Mouse (Mus musculus) left cerebral cortex, adult 2 months (tissue): ENCODE results near the gene Calhm6. TPM values are rescaled to one million over a fixed set of nuclear protein-coding genes. Genes with fewer than 3 reads are reported as not detected.

Source experiments
- DNase-seq, 2 experiments: peaks; one replicate each; pipeline ENCODE4 v3.0.0; 2021 to 2022; ENCODE audit warnings: low spot score in 2 of 2, mixed read lengths in 1 of 2; ENCODE audit errors: extremely low spot score in 1 of 2
- H3K27ac ChIP-seq: fragments of 200-600 bp; 2 replicates; pipeline ENCODE4 v1.8.1; 2022
- H3K4me3 ChIP-seq: fragments of 200-600 bp; 2 replicates; pipeline ENCODE4 v1.8.1; 2022
- CTCF ChIP-seq: fragments of 200-600 bp; IDR thresholded peaks from 2 replicates; pipeline ENCODE4 v1.8.1; 2022; ENCODE audit warnings: antibody characterized with exemption, mild to moderate bottlenecking, moderate library complexity
- intact Hi-C: fragments of 180-260 bp; cut with DNase I; formaldehyde crosslinking; loops from one replicate; pipeline ENCODE4 v1.15.1; 2025
- total RNA-seq, 2 experiments: library from RNA; stranded (reverse); gene quantifications; 2 replicates each; pipeline ENCODE4 v1.2.3; 2021

The Calhm6 gene
- total RNA-seq, 2 experiments from 2014 or later = 0.33 TPM; not detected in 1

DNA sequence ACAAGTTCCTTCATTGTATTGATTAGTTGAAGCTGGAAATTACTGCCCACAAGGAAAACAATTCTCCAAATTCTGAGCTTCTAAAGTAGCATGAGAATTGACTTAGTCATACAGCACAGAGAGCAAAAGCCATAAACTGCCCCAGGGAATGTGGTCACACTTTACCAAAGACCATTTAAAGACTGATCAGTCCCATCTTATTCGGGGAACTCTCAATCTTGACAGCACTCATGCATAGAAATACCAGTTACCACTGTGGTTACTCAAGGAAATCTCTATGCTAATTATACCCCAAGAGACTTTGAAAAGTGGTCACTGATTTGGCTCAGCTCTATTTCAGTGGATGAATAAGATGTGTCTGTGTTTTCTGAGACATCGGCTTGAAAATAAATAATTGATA is 32.6 kb downstream of the Calhm6 start:
- no peak for DNase-seq
- intact Hi-C loops = no loop called here
- H3K4me3 ChIP-seq = peak overlapping the region; percentile 45; the same call in 1 of the 2 replicates
- H3K27ac ChIP-seq = no peak overlapping the region
- no peak for TF ChIP-seq CTCF

DNA sequence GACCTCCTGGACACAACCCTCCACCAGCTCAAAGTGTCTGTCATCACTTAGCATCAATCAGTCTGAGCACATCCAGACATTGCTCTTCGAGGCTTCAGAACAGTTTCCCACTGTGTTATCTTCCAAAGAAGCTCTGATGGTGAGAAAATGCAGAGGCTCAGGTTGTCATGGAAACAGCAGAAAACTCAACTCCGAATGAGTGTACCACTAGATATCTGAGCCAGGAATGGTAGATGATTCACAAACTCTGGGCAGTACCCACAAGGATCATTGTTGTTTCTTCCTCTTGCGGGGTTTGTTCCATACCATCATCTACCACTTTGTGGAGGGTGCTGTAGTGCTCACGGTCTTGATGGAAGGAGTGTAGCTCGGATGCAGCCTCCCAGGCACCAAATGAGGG is 35.9 kb downstream of the Calhm6 start:
- intact Hi-C loops = no loop called here
- Histone ChIP-seq H3K4me3 (no peak overlapping the region), H3K27ac (peak overlapping the region; percentile 42; the same call in 1 of the 2 replicates)

DNA sequence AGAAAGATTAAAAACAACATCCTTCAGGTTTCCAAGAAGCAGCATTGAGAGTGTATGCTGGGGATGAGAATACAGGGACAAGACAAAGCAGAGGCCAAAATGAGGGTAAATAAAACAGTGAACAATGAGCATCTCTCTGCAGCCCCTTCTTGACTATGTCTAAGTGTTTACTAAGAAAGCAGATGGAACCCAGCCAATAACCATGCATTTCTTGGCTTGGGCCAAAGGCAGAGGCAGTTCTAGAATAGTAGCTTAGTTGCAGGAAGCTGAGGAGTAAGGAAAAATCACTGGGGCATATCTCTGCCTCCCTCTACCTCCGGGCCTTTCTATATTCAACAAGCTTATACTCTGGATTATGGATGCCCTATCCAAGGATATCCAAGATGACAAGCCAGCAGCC is 37.3 kb downstream of the Calhm6 start:
- no peak overlapping the region for H3K27ac ChIP-seq
- no peak for TF ChIP-seq CTCF
- no peak for DNase-seq
- H3K4me3 ChIP-seq = no peak overlapping the region
- intact Hi-C loops = no loop called here

More for the DNA sequence above, 35.9 kb downstream of the Calhm6 start:
- TF ChIP-seq CTCF = no peak
- peak in 1 of 2 experiments; percentile 43 for DNase-seq

GRCm38 (mm10) chr10:34089517-34089916 is 38.3 kb downstream of the Calhm6 start:
- no peak for DNase-seq
- no peak for TF ChIP-seq CTCF
- H3K27ac ChIP-seq = no peak overlapping the region
- intact Hi-C loops = no loop called here
- H3K4me3 ChIP-seq = no peak overlapping the region

GRCm38 (mm10) chr10:34088515-34088914 is 39.3 kb downstream of the Calhm6 start:
- Histone ChIP-seq H3K27ac (no peak overlapping the region), H3K4me3 (no peak overlapping the region)
- TF ChIP-seq CTCF = no peak
- intact Hi-C loops = no loop called here
- no peak for DNase-seq

DNA sequence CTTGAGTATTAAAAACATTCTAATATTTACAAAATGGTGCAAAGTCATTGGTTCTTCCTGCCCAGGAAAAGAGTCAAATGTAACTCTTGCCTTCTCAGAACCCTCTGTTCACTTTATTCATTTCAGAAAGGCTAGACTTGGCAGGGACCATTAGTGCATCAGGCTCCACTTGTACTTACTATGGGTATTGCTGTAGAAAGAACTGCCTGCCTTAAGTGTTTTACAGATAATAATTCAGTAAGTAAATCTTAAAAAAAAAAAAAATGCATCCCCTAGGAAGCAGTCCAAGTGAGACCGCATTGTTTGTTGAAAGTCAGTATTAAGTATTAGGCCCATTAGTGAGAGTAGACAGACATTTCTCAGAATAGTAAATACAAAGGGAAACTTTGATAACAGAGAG is 41.3 kb downstream of the Calhm6 start:
- no peak for TF ChIP-seq CTCF
- intact Hi-C loops = no loop called here
- no peak for DNase-seq
- Histone ChIP-seq H3K4me3 (no peak overlapping the region), H3K27ac (no peak overlapping the region)

Other genes with a start within 250 kb of the Calhm6 start
- 1 to 10 TPM; 2.8 to 3.1 TPM for gene Rsph4a, start 222.9 kb downstream of the Calhm6 start, total RNA-seq
- 10 to 100 TPM; 16.0 to 17.6 TPM for gene Zup1, start 176.7 kb downstream of the Calhm6 start, total RNA-seq
- 10 to 100 TPM; 89.9 to 96.3 TPM for gene Rwdd1, start 108.4 kb downstream of the Calhm6 start, total RNA-seq
- gene Trappc3l, start 90.4 kb downstream of the Calhm6 start, total RNA-seq = under 1 TPM in 1 of 2 experiments, not detected in 1; 0.43 TPM
- gene Calhm4, start 83.7 kb downstream of the Calhm6 start, total RNA-seq = not detected
- 1 to 10 TPM; 2.7 to 3.2 TPM for gene Calhm5, start 31.5 kb downstream of the Calhm6 start, total RNA-seq
- gene Dse, start 79.7 kb upstream of the Calhm6 start, total RNA-seq = 1 to 10 TPM; 6.3 to 7.4 TPM
- gene Tspyl1, start 154.2 kb upstream of the Calhm6 start, total RNA-seq = 100 to 1,000 TPM; 161 to 169 TPM
- gene Tspyl4, start 169.5 kb upstream of the Calhm6 start, total RNA-seq = 100 to 1,000 TPM; 386 to 404 TPM